Mouse (Mus musculus): ENCODE measurements around the gene Iqgap2. TPM values are rescaled to one million over a fixed set of nuclear protein-coding genes. Genes with fewer than 3 reads are reported as not detected.

Gene Iqgap2
- polyA plus RNA-seq, 1 experiment from 2014 or later = 9.6 TPM

DNA sequence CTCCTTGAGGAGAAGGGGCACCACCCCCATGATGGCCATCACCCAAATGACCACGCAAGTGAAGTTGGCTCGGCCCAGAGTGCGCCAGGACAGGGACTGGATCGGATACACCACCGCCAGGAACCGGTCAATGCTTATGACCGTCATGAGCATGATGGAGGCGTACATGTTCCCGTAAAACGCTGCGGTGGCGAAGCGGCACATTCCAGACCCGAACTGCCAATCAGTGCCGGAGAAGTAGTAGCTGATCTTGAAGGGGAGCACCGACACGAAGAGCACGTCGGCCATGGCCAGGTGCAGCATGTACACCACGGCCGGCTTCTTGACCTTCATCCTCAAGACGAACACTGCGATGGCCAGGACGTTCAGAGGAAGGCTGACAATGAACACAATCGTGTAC lies 287.4 kb downstream of the Iqgap2 start:
- no peak for ATAC-seq (ENCODE audit: insufficient number of reproducible peaks, low FRiP score, low TSS enrichment, low read depth)
- Histone ChIP-seq H3K4me2 (no peak overlapping the region), H3K4me3 (no peak overlapping the region), H3K36me3 (peaks cover 49% of the 10 kb centered on the region), H3K9me3 (no peaks in the 10 kb centered on the region), H3K27ac (no peak overlapping the region), H3K27me3 (no peaks in the 10 kb centered on the region), H3K4me1 (no peaks in the 10 kb centered on the region), H3K9ac (no peak overlapping the region)
- 97% methylated on average over 25 of the region's 25 CpGs for WGBS

GRCm38 (mm10) chr13:95599833-95600359 lies 291.8 kb downstream of the Iqgap2 start:
- 71% methylated on average over 3 of the region's 3 CpGs for WGBS
- Histone ChIP-seq H3K9me3 (no peaks in the 10 kb centered on the region), H3K4me2 (no peak overlapping the region), H3K27me3 (no peaks in the 10 kb centered on the region), H3K9ac (no peak overlapping the region), H3K36me3 (peaks cover 36% of the 10 kb centered on the region), H3K4me3 (no peak overlapping the region), H3K4me1 (0 out of 2 replicates have a peak, but pooled peaks cover 3% of the 10 kb centered on the region), H3K27ac (no peak overlapping the region)
- ATAC-seq (ENCODE audit: insufficient number of reproducible peaks, low FRiP score, low TSS enrichment, low read depth) = no peak

DNA sequence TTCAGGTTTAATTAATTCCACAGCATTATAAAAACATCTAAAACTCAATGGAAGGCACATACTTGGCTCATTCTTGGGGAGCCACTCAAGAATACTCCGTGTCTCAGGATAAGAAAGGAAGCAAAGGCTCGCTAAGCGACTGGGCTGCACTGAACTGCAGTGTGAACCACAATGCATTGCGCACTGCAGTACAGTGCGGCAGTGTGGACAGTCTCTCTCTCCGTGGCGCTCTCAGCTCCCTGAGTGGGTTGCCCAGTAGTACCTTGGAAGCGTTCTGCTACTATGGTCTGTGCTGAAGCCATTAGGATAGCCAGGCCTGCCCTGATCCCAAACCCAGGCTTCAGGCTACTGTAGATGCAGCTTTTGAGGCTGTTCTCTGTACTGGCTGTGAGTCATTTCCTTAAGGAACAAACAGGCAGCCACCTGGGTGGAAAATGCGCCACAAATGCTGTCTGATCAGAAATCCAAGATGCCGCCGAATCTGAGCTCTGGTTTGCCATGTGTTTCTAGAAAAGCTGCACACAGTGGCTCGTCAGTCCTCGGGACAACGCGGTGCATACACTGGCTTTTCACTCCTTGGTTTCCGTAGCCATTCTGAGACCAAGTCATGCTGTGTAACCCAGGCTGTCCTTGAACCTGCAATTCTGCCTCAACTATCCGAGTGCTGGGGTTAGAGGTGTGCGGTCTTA lies 293.3 kb downstream of the Iqgap2 start:
- H3K9me3 ChIP-seq = no peaks in the 10 kb centered on the region
- no peak overlapping the region for H3K4me3 ChIP-seq
- no peak overlapping the region for H3K27ac ChIP-seq
- H3K4me1 ChIP-seq = 0 out of 2 replicates have a peak, but pooled peaks cover 3% of the 10 kb centered on the region
- no peak for ATAC-seq (ENCODE audit: insufficient number of reproducible peaks, low FRiP score, low TSS enrichment, low read depth)
- no peaks in the 10 kb centered on the region for H3K27me3 ChIP-seq
- no peak overlapping the region for H3K4me2 ChIP-seq
- 78% methylated on average over 18 of the region's 18 CpGs for WGBS
- peaks cover 21% of the 10 kb centered on the region for H3K36me3 ChIP-seq
- no peak overlapping the region for H3K9ac ChIP-seq

GRCm38 (mm10) chr13:95597578-95597977 lies 294.1 kb downstream of the Iqgap2 start:
- 82% methylated on average over 10 of the region's 10 CpGs for WGBS
- no peak for ATAC-seq (ENCODE audit: insufficient number of reproducible peaks, low FRiP score, low TSS enrichment, low read depth)

DNA sequence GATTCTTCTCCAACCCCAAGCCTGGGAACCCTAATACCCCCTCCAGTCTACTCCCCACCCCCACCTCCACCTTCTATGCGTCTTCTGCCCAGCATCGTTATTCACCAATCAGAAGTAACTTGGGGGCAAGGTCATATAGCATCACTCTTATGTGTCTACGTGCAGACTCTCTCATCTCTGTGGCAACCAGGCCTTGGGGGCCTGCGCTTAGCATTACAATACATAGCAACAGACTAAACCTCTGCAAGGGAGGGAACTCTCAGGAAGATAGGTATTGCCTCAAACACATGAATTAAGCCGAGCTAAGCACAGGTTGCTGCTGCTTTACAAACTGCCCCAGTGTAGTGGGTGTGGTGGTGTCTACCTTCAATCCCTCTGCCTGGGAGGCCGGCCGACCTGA lies 295.0 kb downstream of the Iqgap2 start:
- H3K4me1 ChIP-seq = 0 out of 2 replicates have a peak, but pooled peaks cover 3% of the 10 kb centered on the region

More at GRCm38 (mm10) chr13:95597578-95597977, 294.1 kb downstream of the Iqgap2 start:
- no peak overlapping the region for H3K27ac ChIP-seq
- 0 out of 2 replicates have a peak, but pooled peaks cover 3% of the 10 kb centered on the region for H3K4me1 ChIP-seq
- no peak overlapping the region for H3K4me2 ChIP-seq
- H3K27me3 ChIP-seq = no peaks in the 10 kb centered on the region
- no peak overlapping the region for H3K9ac ChIP-seq
- H3K9me3 ChIP-seq = no peaks in the 10 kb centered on the region
- H3K4me3 ChIP-seq = no peak overlapping the region
- peaks cover 13% of the 10 kb centered on the region for H3K36me3 ChIP-seq

DNA sequence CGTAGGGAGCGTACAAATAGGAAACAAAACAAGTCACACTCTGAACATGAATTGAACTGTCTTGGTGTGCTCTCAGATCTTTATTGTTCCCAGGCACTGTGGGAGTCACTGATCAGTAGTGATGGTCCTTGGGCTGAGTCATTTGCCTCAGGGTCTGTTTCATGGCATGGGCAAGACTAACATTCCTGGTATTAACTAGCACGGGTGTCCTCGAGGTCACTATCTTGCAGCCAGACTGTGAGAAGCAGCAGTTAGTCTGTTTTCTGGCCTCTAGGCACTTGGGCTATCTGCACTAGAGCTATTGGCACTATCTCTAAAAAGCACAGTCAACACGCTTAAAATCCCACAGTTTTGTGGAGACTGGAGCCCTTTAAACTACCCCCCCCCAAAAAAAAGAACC lies 295.8 kb downstream of the Iqgap2 start:
- Histone ChIP-seq H3K27ac (no peak overlapping the region), H3K4me2 (no peak overlapping the region), H3K9me3 (no peaks in the 10 kb centered on the region), H3K9ac (no peak overlapping the region), H3K36me3 (peaks cover 2% of the 10 kb centered on the region; the same call in 1 of the 2 replicates), H3K4me1 (0 out of 2 replicates have a peak, but pooled peaks cover 3% of the 10 kb centered on the region), H3K4me3 (no peak overlapping the region), H3K27me3 (no peaks in the 10 kb centered on the region)
- 47% methylated on average over 5 of the region's 5 CpGs for WGBS
- ATAC-seq (ENCODE audit: insufficient number of reproducible peaks, low FRiP score, low TSS enrichment, low read depth) = no peak

More for the DNA sequence above, 295.0 kb downstream of the Iqgap2 start:
- Histone ChIP-seq H3K9me3 (no peaks in the 10 kb centered on the region), H3K27me3 (no peaks in the 10 kb centered on the region), H3K27ac (no peak overlapping the region), H3K9ac (no peak overlapping the region), H3K4me3 (no peak overlapping the region), H3K4me2 (no peak overlapping the region), H3K36me3 (peaks cover 10% of the 10 kb centered on the region)
- no peak for ATAC-seq (ENCODE audit: insufficient number of reproducible peaks, low FRiP score, low TSS enrichment, low read depth)
- 82% methylated on average over 7 of the region's 7 CpGs for WGBS

DNA sequence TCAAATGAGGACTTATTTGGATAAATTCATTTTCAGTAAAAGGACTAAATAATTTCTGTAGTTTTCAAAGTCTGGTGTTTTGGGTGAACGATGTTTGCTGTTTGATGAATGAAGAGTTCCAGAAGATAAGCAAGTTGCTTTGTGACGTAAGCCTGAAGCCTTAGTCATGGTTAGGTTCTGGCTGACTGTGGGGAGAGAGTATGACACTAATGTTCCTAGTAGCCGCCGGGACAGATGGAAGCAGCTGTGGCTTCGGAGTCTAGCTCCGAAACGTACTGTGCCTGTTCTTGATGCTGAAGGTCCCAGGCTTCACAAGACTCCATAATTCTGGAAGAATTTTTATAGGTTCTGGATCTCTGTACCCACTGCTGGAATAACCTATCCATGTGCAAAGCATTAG lies 296.3 kb downstream of the Iqgap2 start:
- WGBS = 52% methylated on average over 7 of the region's 7 CpGs

DNA sequence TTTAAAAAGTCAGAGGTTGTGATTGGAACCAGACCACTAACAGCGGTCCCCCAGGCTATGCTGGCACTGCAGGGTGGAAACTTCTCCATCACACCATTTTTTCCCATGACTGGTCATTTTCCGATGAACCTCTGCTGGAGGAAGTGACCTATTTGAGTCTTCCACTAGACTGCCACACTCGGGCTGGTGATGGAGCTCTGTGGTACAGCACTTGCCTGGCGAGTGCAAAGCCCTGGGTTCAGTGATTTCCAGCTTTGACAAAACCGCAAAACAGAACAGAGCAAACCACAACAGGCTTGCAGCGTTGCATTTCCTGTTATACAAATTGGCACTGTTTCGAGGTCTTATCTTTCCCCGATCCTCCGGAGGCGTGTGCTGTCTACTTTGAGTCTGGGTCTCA lies 298.9 kb downstream of the Iqgap2 start:
- WGBS = 55% methylated on average over 10 of the region's 10 CpGs
- H3K36me3 ChIP-seq = no peaks in the 10 kb centered on the region
- H3K27me3 ChIP-seq = no peaks in the 10 kb centered on the region
- no peak overlapping the region for H3K4me2 ChIP-seq
- no peak overlapping the region for H3K27ac ChIP-seq
- no peak overlapping the region for H3K4me3 ChIP-seq
- no peaks in the 10 kb centered on the region for H3K4me1 ChIP-seq
- H3K9me3 ChIP-seq = no peaks in the 10 kb centered on the region
- no peak for ATAC-seq (ENCODE audit: insufficient number of reproducible peaks, low FRiP score, low TSS enrichment, low read depth)
- no peak overlapping the region for H3K9ac ChIP-seq

More for the DNA sequence above, 296.3 kb downstream of the Iqgap2 start:
- ATAC-seq (ENCODE audit: insufficient number of reproducible peaks, low FRiP score, low TSS enrichment, low read depth) = no peak
- Histone ChIP-seq H3K4me1 (0 out of 2 replicates have a peak, but pooled peaks cover 3% of the 10 kb centered on the region), H3K9me3 (no peaks in the 10 kb centered on the region), H3K36me3 (no peaks in the 10 kb centered on the region), H3K4me3 (no peak overlapping the region), H3K27ac (no peak overlapping the region), H3K4me2 (no peak overlapping the region), H3K27me3 (no peaks in the 10 kb centered on the region), H3K9ac (no peak overlapping the region)

DNA sequence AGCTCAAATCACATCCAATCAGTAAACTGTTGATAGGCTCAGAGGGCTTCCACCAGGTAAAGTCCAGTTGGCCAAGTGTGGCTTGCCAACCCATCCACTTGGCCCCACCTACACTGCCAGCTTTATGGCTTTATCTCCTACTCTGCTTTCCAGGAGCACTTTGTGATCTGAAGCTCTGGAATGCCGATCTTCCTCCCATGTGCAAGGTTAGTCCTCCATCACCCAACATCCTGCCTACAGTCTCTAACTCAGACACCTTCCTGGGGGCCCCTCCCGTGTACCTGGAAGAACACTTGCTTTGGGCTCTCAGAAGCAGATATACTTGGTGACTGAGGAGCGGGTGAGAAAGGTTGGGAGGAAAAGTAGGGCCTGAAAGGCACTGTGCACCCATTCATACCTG lies 300.1 kb downstream of the Iqgap2 start:
- no peak for ATAC-seq (ENCODE audit: insufficient number of reproducible peaks, low FRiP score, low TSS enrichment, low read depth)
- H3K9me3 ChIP-seq = no peaks in the 10 kb centered on the region

DNA sequence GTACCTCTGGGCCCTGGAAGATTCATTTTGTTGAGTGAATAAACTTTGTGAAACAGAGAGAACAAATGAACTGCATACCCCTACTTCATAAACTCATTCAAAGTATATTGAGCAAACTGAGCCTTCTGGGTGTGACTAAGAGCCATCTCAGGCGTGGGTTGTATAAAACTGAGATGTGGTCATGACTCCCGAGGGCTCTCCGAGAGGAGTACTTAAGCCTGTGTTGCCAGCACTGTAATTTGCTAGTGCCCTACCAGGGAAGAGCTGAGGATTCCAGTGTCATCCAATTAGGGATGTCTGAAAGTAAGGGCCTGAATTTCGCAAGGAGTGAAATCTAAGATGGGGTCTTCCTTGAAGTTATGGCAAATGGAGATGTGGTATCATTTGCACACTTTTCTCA lies 304.1 kb downstream of the Iqgap2 start:
- Histone ChIP-seq H3K27ac (no peak overlapping the region), H3K27me3 (no peaks in the 10 kb centered on the region), H3K4me3 (no peak overlapping the region), H3K4me2 (no peak overlapping the region), H3K4me1 (no peaks in the 10 kb centered on the region), H3K36me3 (no peaks in the 10 kb centered on the region), H3K9ac (no peak overlapping the region), H3K9me3 (no peaks in the 10 kb centered on the region)
- ATAC-seq (ENCODE audit: insufficient number of reproducible peaks, low FRiP score, low TSS enrichment, low read depth) = no peak
- WGBS = 78% methylated on average over 4 of the region's 4 CpGs

More for the DNA sequence above, 300.1 kb downstream of the Iqgap2 start:
- no peak overlapping the region for H3K4me3 ChIP-seq
- no peak overlapping the region for H3K9ac ChIP-seq
- no peaks in the 10 kb centered on the region for H3K4me1 ChIP-seq
- no peaks in the 10 kb centered on the region for H3K27me3 ChIP-seq
- H3K27ac ChIP-seq = no peak overlapping the region
- 91% methylated on average over 3 of the region's 3 CpGs for WGBS
- H3K36me3 ChIP-seq = no peaks in the 10 kb centered on the region
- no peak overlapping the region for H3K4me2 ChIP-seq

GRCm38 (mm10) chr13:95584898-95585297 lies 306.8 kb downstream of the Iqgap2 start:
- no peak for ATAC-seq (ENCODE audit: insufficient number of reproducible peaks, low FRiP score, low TSS enrichment, low read depth)
- no peak overlapping the region for H3K4me3 ChIP-seq
- no peak overlapping the region for H3K4me2 ChIP-seq
- H3K9me3 ChIP-seq = no peaks in the 10 kb centered on the region
- H3K4me1 ChIP-seq = no peaks in the 10 kb centered on the region
- H3K9ac ChIP-seq = no peak overlapping the region
- no peaks in the 10 kb centered on the region for H3K27me3 ChIP-seq
- no peak overlapping the region for H3K27ac ChIP-seq
- H3K36me3 ChIP-seq = no peaks in the 10 kb centered on the region
- WGBS = 68% methylated on average over 5 of the region's 5 CpGs

Data from limb, embryonic 15.5 days (tissue).